Mouse (Mus musculus) lung, embryonic 16.5 days (tissue): Measurements from ENCODE around the gene Mfsd14a. TPM values are rescaled to one million over a fixed set of nuclear protein-coding genes. Genes with fewer than 3 reads are reported as not detected.

Experiments used
- ATAC-seq: fragments of 200-750 bp; cut with Nextera tagmentation; 2 replicates; pipeline ENCODE4 v1.8.0; 2017; ENCODE audit warnings: low read depth, mild to moderate bottlenecking, moderate library complexity
- H3K27ac ChIP-seq: fragments of 300-500 bp; sonication (generic); 2 replicates; pipeline ENCODE4 v1.5.1; 2014; ENCODE audit warnings: mild to moderate bottlenecking, control low read depth, low read length
- H3K27me3 ChIP-seq: fragments of 300-500 bp; sonication (generic); 2 replicates; pipeline ENCODE4 v1.6.1; 2014; ENCODE audit warnings: low read depth, low read length, mixed read lengths; ENCODE audit not compliant: control insufficient read depth, insufficient read depth
- H3K36me3 ChIP-seq: fragments of 300-500 bp; sonication (generic); 2 replicates; pipeline ENCODE4 v1.6.1; 2014; ENCODE audit warnings: low read length; ENCODE audit not compliant: control insufficient read depth, insufficient read depth
- H3K4me1 ChIP-seq: fragments of 300-500 bp; sonication (generic); replicated peaks from 2 replicates; pipeline ENCODE4 v1.6.1; 2014; ENCODE audit warnings: low read length, mixed read lengths; ENCODE audit not compliant: control insufficient read depth, insufficient read depth
- H3K4me2 ChIP-seq: fragments of 300-500 bp; sonication (generic); 2 replicates; pipeline ENCODE4 v1.6.1; 2014; ENCODE audit warnings: low read depth, low read length, control low read depth
- H3K4me3 ChIP-seq: fragments of 300-500 bp; sonication (generic); 2 replicates; pipeline ENCODE4 v1.5.1; 2014; ENCODE audit warnings: mild to moderate bottlenecking, low read length, control low read depth
- H3K9ac ChIP-seq: fragments of 300-500 bp; sonication (generic); 2 replicates; pipeline ENCODE4 v1.6.1; 2014; ENCODE audit warnings: low read length, control low read depth
- H3K9me3 ChIP-seq: fragments of 300-500 bp; sonication (generic); 2 replicates; pipeline ENCODE4 v1.6.1; 2016; ENCODE audit warnings: low read length; ENCODE audit not compliant: control insufficient read depth
- WGBS: fragments of 180-500 bp; shearing (Covaris S2); extraction: QIAGEN DNeasy Blood & Tissue Kit; methylation state at CpG from one replicate; pipeline ENCODE4 v1.1.7; 2014; 5-methylcytosine and 5-hydroxymethylcytosine counted together
- polyA plus RNA-seq: library from polyadenylated mRNA; unstranded; fragments of >200 nt; fragmentation: Nextera tagmentation; extraction: Ambion mirVana; gene quantifications from 2 replicates; pipeline ENCODE4 v1.2.1, GENCODE M21; 2015

Gene Mfsd14a
- polyA plus RNA-seq, 1 experiment from 2014 or later: 83.8 TPM

DNA sequence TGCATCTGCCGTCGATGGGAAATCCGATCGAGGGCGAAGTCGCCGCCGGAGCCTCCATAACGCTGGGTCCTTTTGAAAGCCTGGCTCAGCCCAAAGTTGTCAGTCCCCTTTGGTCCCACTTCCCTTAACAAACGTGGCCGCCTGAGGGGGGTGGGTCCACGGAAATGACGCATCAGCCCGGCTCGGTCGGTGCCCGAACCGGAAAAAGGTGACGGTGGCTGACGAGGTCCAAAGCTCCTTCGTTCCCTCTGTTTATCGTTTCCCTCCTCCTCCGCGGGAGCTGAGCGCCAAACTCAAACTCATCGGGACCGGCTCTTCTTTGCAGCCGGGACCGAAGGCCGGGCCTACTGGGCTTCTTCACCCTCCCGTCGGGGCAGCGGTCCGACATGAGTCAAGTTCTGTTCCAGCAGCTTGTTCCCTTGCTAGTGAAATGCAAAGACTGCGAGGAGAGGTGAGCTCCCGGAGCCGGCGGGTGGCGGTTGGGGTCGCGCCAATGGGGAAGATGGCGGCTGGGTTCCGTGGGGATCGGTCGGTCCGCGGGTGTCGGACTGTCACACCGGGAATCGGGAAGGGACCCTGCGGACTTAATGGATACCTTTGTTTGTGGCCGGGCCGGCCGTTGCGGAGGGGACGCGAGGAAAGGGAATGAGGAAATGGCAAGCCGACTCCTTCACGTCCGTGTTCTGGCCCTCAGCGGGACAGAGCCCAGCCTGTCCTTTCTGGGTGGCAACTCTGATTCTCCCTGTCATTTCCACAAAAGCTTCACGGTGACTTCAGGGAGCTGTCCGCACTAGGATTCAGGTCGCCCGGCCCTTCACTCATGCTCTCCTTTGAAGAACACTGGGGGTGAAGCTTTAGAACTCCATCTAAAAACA lies 67.5 kb downstream of the Mfsd14a start, which contains the start of gene Sass6:
Sass6 (plus strand) TSS at position 255 of the 875 bp plus-strand sequence.
- H3K9ac ChIP-seq: peak within 1 kb of the TSS; percentile 89
- H3K4me1 ChIP-seq: peaks cover 5% of the 10 kb centered on the region; the same call in 1 of the 2 replicates
- WGBS: under 1% methylated on average over 65 of the region's 65 CpGs
- ATAC-seq: peak; percentile 98
- peak within 1 kb of the TSS; percentile 70 for H3K27ac ChIP-seq
- H3K4me2 ChIP-seq: peak within 1 kb of the TSS; percentile 54
- peak within 1 kb of the TSS; percentile 92 for H3K4me3 ChIP-seq
- H3K36me3 ChIP-seq: peaks cover 10% of the 10 kb centered on the region
- no peaks in the 10 kb centered on the region for H3K9me3 ChIP-seq
- no peaks in the 10 kb centered on the region for H3K27me3 ChIP-seq

DNA sequence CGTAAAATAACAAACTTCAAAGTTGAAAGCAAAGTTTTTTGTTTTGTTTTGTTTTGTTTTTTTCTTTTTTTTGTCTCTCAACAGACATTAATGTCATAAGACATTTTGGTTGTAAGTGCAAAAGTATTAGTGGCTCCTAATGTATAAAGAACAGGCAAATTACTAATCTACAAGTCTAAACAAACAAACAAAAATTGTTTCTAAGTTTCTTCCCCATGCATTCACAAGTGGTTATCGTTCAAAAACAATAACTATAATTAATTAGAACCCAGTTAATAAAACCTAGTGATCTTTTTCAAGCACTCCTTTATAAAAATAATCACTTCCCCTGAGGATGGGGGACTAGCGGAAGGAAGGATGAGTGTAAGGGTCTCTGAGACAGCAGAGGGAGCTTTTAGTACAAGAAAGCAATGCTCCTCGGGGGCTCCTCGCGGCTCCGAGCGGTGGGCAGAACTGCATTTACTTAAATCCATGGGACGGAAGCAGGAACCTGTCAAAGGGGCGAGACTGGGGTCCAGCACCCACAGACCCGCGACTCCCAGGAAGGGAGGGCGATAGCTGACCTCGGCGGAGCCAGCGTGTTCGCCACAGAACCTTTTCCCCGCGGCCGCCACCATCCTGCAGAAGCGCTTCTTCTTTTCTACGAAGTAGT lies 68.3 kb downstream of the Mfsd14a start:
- H3K9ac ChIP-seq: peak overlapping the region; percentile 80
- WGBS: 3% methylated on average over 22 of the region's 22 CpGs

DNA sequence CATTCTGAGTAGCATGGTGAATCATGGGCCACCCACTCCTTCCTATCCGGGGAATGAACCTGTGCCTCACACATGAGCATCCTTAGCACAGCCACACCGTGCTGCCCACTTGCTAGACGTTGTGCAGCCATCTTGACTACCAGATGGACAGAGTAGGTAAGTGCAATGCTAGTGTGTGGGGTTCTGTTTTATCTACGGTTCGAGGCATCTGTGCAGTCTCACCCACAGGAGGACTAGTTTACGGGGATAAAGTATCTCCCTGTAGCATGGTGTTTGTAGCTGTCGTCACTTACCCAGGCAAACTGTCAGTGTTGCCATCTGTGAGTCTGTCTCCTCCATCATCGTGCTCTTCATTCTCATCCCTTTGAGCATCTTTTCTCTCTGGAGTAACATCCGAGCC lies 80.3 kb downstream of the Mfsd14a start:
- Histone ChIP-seq H3K4me3 (no peak overlapping the region), H3K9ac (no peak overlapping the region), H3K4me2 (no peak overlapping the region), H3K27me3 (no peaks in the 10 kb centered on the region), H3K4me1 (no peaks in the 10 kb centered on the region), H3K36me3 (peaks cover 32% of the 10 kb centered on the region), H3K9me3 (no peaks in the 10 kb centered on the region), H3K27ac (no peak overlapping the region)
- no peak for ATAC-seq
- WGBS: 94% methylated on average over 9 of the region's 9 CpGs

More for the DNA sequence above, 68.3 kb downstream of the Mfsd14a start:
- H3K4me1 ChIP-seq: peaks cover 5% of the 10 kb centered on the region; the same call in 1 of the 2 replicates
- peak overlapping the region; percentile 70 for H3K27ac ChIP-seq
- H3K36me3 ChIP-seq: peaks cover 17% of the 10 kb centered on the region
- peak overlapping the region; percentile 92 for H3K4me3 ChIP-seq
- no peaks in the 10 kb centered on the region for H3K9me3 ChIP-seq
- peak overlapping the region; percentile 47 for H3K4me2 ChIP-seq
- no peaks in the 10 kb centered on the region for H3K27me3 ChIP-seq
- peak; percentile 70 for ATAC-seq

Other genes starting within 250 kb of the Mfsd14a start
- gene Cdc14a, start 238.6 kb downstream of the Mfsd14a start, polyA plus RNA-seq: 6.8 and 7.0 TPM in 2 replicates
- 54.2 and 57.5 TPM in 2 replicates for gene Rtca, start 154.5 kb downstream of the Mfsd14a start, polyA plus RNA-seq
- gene Dbt, start 149.6 kb downstream of the Mfsd14a start, polyA plus RNA-seq: 15.9 and 21.0 TPM in 2 replicates
- 0.67 and 0.93 TPM in 2 replicates for gene Lrrc39, start 99.7 kb downstream of the Mfsd14a start, polyA plus RNA-seq
- 22.3 and 29.2 TPM in 2 replicates for gene Sass6, start 67.7 kb downstream of the Mfsd14a start, polyA plus RNA-seq
- 24.6 and 28.1 TPM in 2 replicates for gene Trmt13, start 48.1 kb downstream of the Mfsd14a start, polyA plus RNA-seq
- gene Gm43191, start 18.6 kb upstream of the Mfsd14a start, polyA plus RNA-seq: not detected in 2 replicates
- gene Slc35a3, start 50.2 kb upstream of the Mfsd14a start, polyA plus RNA-seq: 15.4 and 16.5 TPM in 2 replicates
- 17.6 and 18.3 TPM in 2 replicates for gene Agl, start 145.5 kb upstream of the Mfsd14a start, polyA plus RNA-seq
- gene Frrs1, start 196.8 kb upstream of the Mfsd14a start, polyA plus RNA-seq: 7.2 and 7.5 TPM in 2 replicates